18 mouse cellular contexts compared by ENCODE assay signal in genomic region chr17:8244124-8244523, GRCm38 (mm10). TPM values are rescaled to one million over a fixed set of nuclear protein-coding genes. Genes with fewer than 3 reads are reported as not detected.
"Had no signal": no experiment of that assay in that cellular context is flagged by ENCODE, and none has a peak within 500 bp of the region (broad histone marks: within the 10 kb centered on the region; RNA-seq: fewer than 3 reads in every experiment).

No protein-coding gene starts in this region.

- H3K4me3 ChIP-seq: layer of hippocampus, adult 2 months; limb, embryonic 13.5 days; midbrain, embryonic 12.5 days; neural tube, embryonic 13.5 days; stomach, embryonic 15.5 days had no signal

- ATAC-seq: inflammation-experienced regulatory T-cells, adult 6 months; intestine, postnatal 0 days; midbrain, embryonic 16.5 days had no signal

- H3K27me3 ChIP-seq: midbrain, embryonic 12.5 days; neural tube, embryonic 13.5 days; stomach, embryonic 15.5 days had no signal

- H3K9ac ChIP-seq: limb, embryonic 13.5 days; liver, embryonic 14.5 days; midbrain, embryonic 12.5 days; neural tube, embryonic 13.5 days; stomach, embryonic 15.5 days had no signal

- DNase-seq: kidney, adult 9 months; kidney, postnatal 36 days; left cerebral cortex, postnatal 4 days; right cerebral cortex, adult 18-20 months; right cerebral cortex, postnatal 25 days; thymus, postnatal 4 days had no signal

- H3K27ac ChIP-seq: kidney, postnatal 0 days; layer of hippocampus, adult 2 months; limb, embryonic 13.5 days; liver, embryonic 14.5 days; midbrain, embryonic 12.5 days; neural tube, embryonic 13.5 days; stomach, embryonic 15.5 days had no signal

- H3K36me3 ChIP-seq: limb, embryonic 13.5 days; midbrain, embryonic 12.5 days; neural tube, embryonic 13.5 days; stomach, embryonic 15.5 days had no signal

- H3K4me2 ChIP-seq: limb, embryonic 13.5 days; midbrain, embryonic 12.5 days; neural tube, embryonic 13.5 days; stomach, embryonic 15.5 days had no signal

- H3K4me1 ChIP-seq: limb, embryonic 13.5 days; midbrain, embryonic 12.5 days; neural tube, embryonic 13.5 days; stomach, embryonic 15.5 days had no signal

- H3K9me3 ChIP-seq: limb, embryonic 13.5 days; midbrain, embryonic 12.5 days; neural tube, embryonic 13.5 days; stomach, embryonic 15.5 days had no signal

RNA-seq across cellular contexts. Expression of gene Ccr6, which starts 8.3 kb away (rescaled TPM):
- total RNA-seq: left cerebral cortex, postnatal 4 days; liver, adult 2 months; megakaryocyte-erythroid progenitor cell, adult 5-6 weeks had no signal
- polyA plus RNA-seq: kidney, postnatal 0 days; limb, embryonic 13.5 days; midbrain, embryonic 12.5 days; midbrain, embryonic 16.5 days; neural tube, embryonic 13.5 days had no signal
